Mouse (Mus musculus) liver, postnatal 0 days (tissue): Measurements from ENCODE around the gene Trim24. TPM values are rescaled to one million over a fixed set of nuclear protein-coding genes. Genes with fewer than 3 reads are reported as not detected.

ENCODE experiments used
- ATAC-seq: fragments of 200-750 bp; cut with Nextera tagmentation; 2 replicates; pipeline ENCODE4 v1.8.0; 2017; ENCODE audit warnings: mild to moderate bottlenecking, moderate library complexity
- DNase-seq: peaks from one replicate; pipeline ENCODE4 v3.0.0-alpha.2; 2016
- H3K27ac ChIP-seq: fragments of 300-500 bp; sonication (generic); 2 replicates; pipeline ENCODE4 v1.5.1; 2014; ENCODE audit warnings: antibody characterized with exemption, moderate library complexity, mild to moderate bottlenecking, low read depth
- H3K27me3 ChIP-seq: fragments of 300-500 bp; sonication (generic); 2 replicates; pipeline ENCODE4 v1.6.1; 2014; ENCODE audit warnings: low read length, control low read depth, mixed read lengths; ENCODE audit not compliant: insufficient read depth
- H3K36me3 ChIP-seq: fragments of 300-500 bp; sonication (generic); replicated peaks from 2 replicates; pipeline ENCODE4 v1.6.1; 2014; ENCODE audit warnings: mild to moderate bottlenecking, control low read depth, low read length, moderate library complexity, mixed read lengths; ENCODE audit not compliant: insufficient read depth
- H3K4me1 ChIP-seq: fragments of 300-500 bp; sonication (generic); 2 replicates; pipeline ENCODE4 v1.6.1; 2014; ENCODE audit warnings: antibody characterized with exemption, mild to moderate bottlenecking, control low read depth; ENCODE audit not compliant: insufficient read depth
- H3K4me2 ChIP-seq: fragments of 300-500 bp; sonication (generic); 2 replicates; pipeline ENCODE4 v1.6.1; 2014; ENCODE audit warnings: low read depth, mild to moderate bottlenecking, low read length, moderate library complexity, mixed read lengths
- H3K4me3 ChIP-seq: fragments of 300-500 bp; sonication (generic); 2 replicates; pipeline ENCODE4 v1.5.1; 2014; ENCODE audit warnings: low read depth, low read length
- H3K9ac ChIP-seq: fragments of 300-500 bp; sonication (generic); replicated peaks from 2 replicates; pipeline ENCODE4 v1.6.1; 2014; ENCODE audit warnings: mild to moderate bottlenecking, moderate library complexity
- H3K9me3 ChIP-seq: fragments of 300-500 bp; sonication (generic); 2 replicates; pipeline ENCODE4 v1.6.1; 2016; ENCODE audit warnings: mild to moderate bottlenecking, control low read depth, low read length, mixed read lengths
- CTCF ChIP-seq: sonication (generic); IDR thresholded peaks from 2 replicates; pipeline ENCODE4 v1.5.1; 2016; ENCODE audit warnings: antibody characterized with exemption, low read depth
- EP300 ChIP-seq: IDR thresholded peaks from 2 replicates; pipeline ENCODE4 v1.6.1; 2016; ENCODE audit warnings: antibody characterized with exemption, low read depth, mild to moderate bottlenecking
- WGBS: fragments of 180-500 bp; shearing (Covaris S2); extraction: QIAGEN DNeasy Blood & Tissue Kit; methylation state at CpG from one replicate; pipeline ENCODE4 v1.1.7; 2014; ENCODE audit not compliant: insufficient replicate concordance; 5-methylcytosine and 5-hydroxymethylcytosine counted together
- polyA plus RNA-seq: library from polyadenylated mRNA; unstranded; fragments of >200 nt; fragmentation: Nextera tagmentation; extraction: Ambion mirVana; gene quantifications from 2 replicates; pipeline ENCODE4 v1.2.1, GENCODE M21; 2015

Gene Trim24
- polyA plus RNA-seq, 1 experiment from 2014 or later = 2.7 TPM

DNA sequence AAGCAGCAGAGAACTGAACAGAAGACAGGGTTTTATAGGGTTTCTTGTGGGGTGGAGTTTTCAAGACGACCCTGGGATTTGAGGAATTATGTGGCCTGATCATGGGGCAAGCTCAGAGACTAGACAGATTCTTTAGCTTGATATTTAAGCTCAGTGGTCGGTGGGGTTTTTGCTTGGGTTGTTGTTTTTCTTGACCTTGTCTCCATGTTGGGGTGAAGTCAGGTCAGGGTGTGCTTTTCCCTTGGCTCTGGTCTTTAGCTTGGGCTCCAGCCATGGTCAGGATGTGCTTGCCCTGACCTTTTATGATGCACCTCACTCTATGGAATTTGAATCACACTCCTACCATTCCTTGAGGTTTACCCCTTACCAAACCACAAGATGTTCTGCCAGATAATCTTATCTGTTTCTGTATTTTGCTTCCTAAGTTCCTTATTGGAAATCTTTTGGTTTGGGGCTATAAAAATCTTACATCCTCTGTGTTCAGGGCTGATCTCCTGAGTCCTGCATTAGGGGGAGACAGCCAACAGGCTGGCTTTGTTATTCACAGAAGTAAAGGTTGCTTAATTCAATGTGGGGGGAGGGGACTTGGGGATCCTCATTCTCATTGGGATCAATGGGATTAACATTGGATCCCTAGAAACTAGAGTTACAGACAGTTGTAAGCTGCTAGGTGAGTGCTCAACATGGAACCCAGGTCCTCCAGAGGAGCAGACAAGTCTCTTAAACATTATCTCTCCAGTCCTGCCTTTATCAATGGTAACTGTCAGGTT is 6.5 kb upstream of the Trim24 start:
- no peaks in the 10 kb centered on the region for H3K36me3 ChIP-seq
- ATAC-seq (no peak), DNase-seq (no peak)
- no peak overlapping the region for H3K9ac ChIP-seq
- H3K9me3 ChIP-seq = no peaks in the 10 kb centered on the region
- H3K27me3 ChIP-seq = no peaks in the 10 kb centered on the region
- 76% methylated on average over 2 of the region's 2 CpGs for WGBS
- H3K27ac ChIP-seq = no peak overlapping the region
- TF ChIP-seq CTCF (no peak), EP300 (no peak)
- no peaks in the 10 kb centered on the region for H3K4me1 ChIP-seq
- no peak overlapping the region for H3K4me3 ChIP-seq
- no peak overlapping the region for H3K4me2 ChIP-seq

- Histone ChIP-seq H3K27ac (peak overlapping the region; percentile 97), H3K36me3 (no peaks in the 10 kb centered on the region), H3K27me3 (no peaks in the 10 kb centered on the region), H3K4me1 (0 out of 2 replicates have a peak, but pooled peaks cover 3% of the 10 kb centered on the region), H3K4me2 (peak overlapping the region; percentile 89), H3K9me3 (peaks cover 19% of the 10 kb centered on the region), H3K9ac (peak overlapping the region; percentile 89), H3K4me3 (peak overlapping the region; percentile 90)
- no peak for TF ChIP-seq EP300
- TF ChIP-seq CTCF = no peak
- ATAC-seq = peak; percentile 40
- no peak for DNase-seq
- under 1% methylated on average over 50 of the region's 70 CpGs for WGBS
These were observed 683 bp downstream of the Trim24 start for GRCm38 (mm10) chr6:37871137-37871851.

DNA sequence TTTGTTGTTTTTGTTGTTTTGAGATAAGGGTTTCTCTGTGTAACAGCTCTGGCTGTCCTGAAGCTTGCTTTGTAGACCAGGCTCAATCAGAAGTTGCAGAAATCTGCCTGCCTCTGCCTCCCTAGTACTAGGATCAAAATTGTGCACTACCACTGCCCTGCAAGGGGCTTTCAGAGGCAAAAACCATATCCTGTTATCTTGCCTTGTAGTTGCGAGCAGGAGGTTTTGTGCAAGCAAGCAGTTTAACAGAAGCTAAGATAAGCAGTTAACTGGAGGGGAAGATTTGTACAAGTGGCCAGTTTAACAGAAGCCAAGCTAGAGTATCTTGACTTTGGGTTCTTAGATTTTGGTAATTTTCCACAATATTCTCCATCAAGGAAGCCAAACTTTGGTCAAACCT is 2.2 kb downstream of the Trim24 start:
- DNase-seq (no peak), ATAC-seq (no peak)
- TF ChIP-seq CTCF (no peak), EP300 (no peak)
- Histone ChIP-seq H3K27ac (no peak overlapping the region), H3K27me3 (no peaks in the 10 kb centered on the region), H3K4me1 (0 out of 2 replicates have a peak, but pooled peaks cover 3% of the 10 kb centered on the region), H3K9ac (no peak overlapping the region), H3K4me3 (no peak overlapping the region), H3K9me3 (peaks cover 24% of the 10 kb centered on the region), H3K36me3 (no peaks in the 10 kb centered on the region), H3K4me2 (no peak overlapping the region)
- WGBS = 82% methylated on average over 1 of the region's 1 CpGs

GRCm38 (mm10) chr6:37873731-37874130 is 3.1 kb downstream of the Trim24 start:
- Histone ChIP-seq H3K27me3 (no peaks in the 10 kb centered on the region), H3K4me1 (0 out of 2 replicates have a peak, but pooled peaks cover 3% of the 10 kb centered on the region), H3K36me3 (no peaks in the 10 kb centered on the region), H3K9ac (no peak overlapping the region), H3K27ac (no peak overlapping the region), H3K4me3 (no peak overlapping the region), H3K4me2 (no peak overlapping the region), H3K9me3 (peaks cover 24% of the 10 kb centered on the region)
- DNase-seq = no peak
- ATAC-seq = no peak
- no peak for TF ChIP-seq CTCF
- no peak for TF ChIP-seq EP300

DNA sequence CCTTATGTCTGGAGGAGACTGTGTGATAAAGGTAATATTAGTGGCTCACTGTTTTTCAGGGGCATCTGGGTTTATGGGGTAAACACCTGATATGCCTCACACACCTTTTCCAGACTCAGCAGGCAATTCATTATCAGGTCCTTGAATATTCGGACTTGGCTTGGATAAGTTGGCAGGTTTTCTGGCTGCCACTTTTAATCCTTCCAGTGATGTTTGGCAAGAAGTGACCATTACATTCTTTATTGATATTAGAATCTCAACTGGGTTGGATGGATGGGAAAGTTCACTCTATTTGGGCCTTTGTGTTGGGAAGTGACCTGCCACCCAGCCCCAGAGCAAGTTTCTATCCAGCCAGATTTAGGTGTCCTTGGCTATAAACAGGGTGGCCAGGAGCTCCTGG is 7.6 kb downstream of the Trim24 start:
- ATAC-seq (no peak), DNase-seq (no peak)
- H3K27me3 ChIP-seq = no peaks in the 10 kb centered on the region
- 74% methylated on average over 1 of the region's 1 CpGs for WGBS
- H3K36me3 ChIP-seq = 0 out of 2 replicates have a peak, but pooled peaks cover 3% of the 10 kb centered on the region
- H3K4me2 ChIP-seq = no peak overlapping the region
- TF ChIP-seq CTCF (no peak), EP300 (no peak)
- no peak overlapping the region for H3K27ac ChIP-seq
- no peak overlapping the region for H3K9ac ChIP-seq
- no peaks in the 10 kb centered on the region for H3K4me1 ChIP-seq
- H3K9me3 ChIP-seq = peaks cover 26% of the 10 kb centered on the region
- H3K4me3 ChIP-seq = no peak overlapping the region

DNA sequence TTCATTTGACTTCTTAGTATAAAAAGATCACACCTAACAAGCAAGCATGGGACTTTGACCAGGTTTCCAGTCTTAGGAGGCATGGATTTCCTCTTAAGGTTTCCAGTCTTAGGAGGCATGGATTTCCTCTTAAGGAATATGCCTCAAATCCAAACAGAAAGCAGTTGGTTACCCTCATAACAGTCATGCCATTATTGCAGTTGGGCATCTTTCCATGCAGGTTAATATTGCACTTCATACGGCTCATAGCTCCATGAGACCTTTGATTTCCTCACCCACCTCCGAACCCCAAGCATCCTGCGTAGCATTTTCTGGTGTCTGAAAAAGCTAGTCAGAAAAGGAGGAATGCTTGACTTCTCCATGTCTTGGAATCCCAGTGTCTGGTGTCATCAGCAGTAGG is 10.0 kb downstream of the Trim24 start:
- no peak overlapping the region for H3K27ac ChIP-seq
- ATAC-seq = no peak
- no peaks in the 10 kb centered on the region for H3K4me1 ChIP-seq
- H3K36me3 ChIP-seq = peaks cover 4% of the 10 kb centered on the region; the same call in 1 of the 2 replicates
- WGBS = 93% methylated on average over 3 of the region's 3 CpGs
- H3K9ac ChIP-seq = no peak overlapping the region
- no peak for DNase-seq
- no peak overlapping the region for H3K4me2 ChIP-seq
- no peak for TF ChIP-seq EP300
- no peak for TF ChIP-seq CTCF
- H3K4me3 ChIP-seq = no peak overlapping the region
- no peaks in the 10 kb centered on the region for H3K27me3 ChIP-seq
- H3K9me3 ChIP-seq = peaks cover 11% of the 10 kb centered on the region
